Mouse (Mus musculus) left cerebral cortex, postnatal 25 days (tissue): ENCODE data around the gene Sfxn3. TPM values are rescaled to one million over a fixed set of nuclear protein-coding genes. Genes with fewer than 3 reads are reported as not detected.
A peak's percentile ranks its signal among the peaks of the same experiment; 100 is the strongest.

ENCODE experiments used
- DNase-seq, 2 experiments: peaks; one replicate each; pipeline ENCODE4 v3.0.0; 2022; ENCODE audit warnings: low spot score in 2 of 2, mixed read lengths in 1 of 2
- intact Hi-C: fragments of 180-260 bp; cut with DNase I; formaldehyde crosslinking; loops from one replicate; pipeline ENCODE4 v1.15.1; 2025
- total RNA-seq, 2 experiments: library from RNA; stranded (reverse); gene quantifications; 2 replicates each; pipeline ENCODE4 v1.2.3; 2021

Sfxn3 gene
- total RNA-seq, 2 experiments from 2014 or later: 107 to 129 TPM

GRCm38 (mm10) chr19:45067758-45068510 is 20.6 kb downstream of the Sfxn3 start:
- DNase-seq: no peak
- intact Hi-C loops: no loop called here

GRCm38 (mm10) chr19:45073871-45074542 is 26.7 kb downstream of the Sfxn3 start:
- intact Hi-C loops: loop anchor here (1.0 to 10.0 kb wide), 2 partner anchors 16 to 319 kb away; partner anchors contain the start of gene Pax2

GRCm38 (mm10) chr19:45074580-45075322 is 27.4 kb downstream of the Sfxn3 start, which contains the start of gene Kazald1:
Gene Kazald1, plus strand, starts transcription at chr19:45075241.
- DNase-seq: peak; percentile 96
- intact Hi-C loops: loop anchor here (1.0 to 10.0 kb wide), 3 partner anchors 16 to 320 kb away; partner anchors contain the start of gene Pax2

More at GRCm38 (mm10) chr19:45073871-45074542, 26.7 kb downstream of the Sfxn3 start:
- DNase-seq: peak; percentile 70 to 74

GRCm38 (mm10) chr19:45075323-45076035 is 28.2 kb downstream of the Sfxn3 start:
- intact Hi-C loops: loop anchor here (2.0 to 10.0 kb wide), 3 partner anchors 85 to 321 kb away; partner anchors contain the start of gene Pax2
- DNase-seq: no peak

- no peak for DNase-seq
- intact Hi-C loops: loop anchor here (2.0 to 10.0 kb wide), 3 partner anchors 85 to 321 kb away; partner anchors contain the start of gene Pax2
Observed at GRCm38 (mm10) chr19:45076036-45076575, 28.8 kb downstream of the Sfxn3 start.

GRCm38 (mm10) chr19:45076586-45077510 is 29.5 kb downstream of the Sfxn3 start:
- DNase-seq: peak in 1 of 2 experiments; percentile 33
- intact Hi-C loops: loop anchor here (2.0 to 10.0 kb wide), 3 partner anchors 84 to 322 kb away; partner anchors contain the start of gene Pax2

- intact Hi-C loops: loop anchor here (2.0 to 10.0 kb wide), 3 partner anchors 83 to 323 kb away; partner anchors contain the start of gene Pax2
- no peak for DNase-seq
Observed at GRCm38 (mm10) chr19:45077742-45078645, 30.7 kb downstream of the Sfxn3 start.

GRCm38 (mm10) chr19:45078971-45079764 is 31.9 kb downstream of the Sfxn3 start:
- intact Hi-C loops: loop anchor here (5.0 to 10.0 kb wide), 2 partner anchors 153 to 324 kb away; partner anchors contain the start of gene Pax2

GRCm38 (mm10) chr19:45079769-45080515 is 32.6 kb downstream of the Sfxn3 start:
- peak; percentile 52 to 68 for DNase-seq

More at GRCm38 (mm10) chr19:45078971-45079764, 31.9 kb downstream of the Sfxn3 start:
- DNase-seq: no peak

GRCm38 (mm10) chr19:45080711-45081110 is 33.4 kb downstream of the Sfxn3 start:
- no peak for DNase-seq
- intact Hi-C loops: no loop called here

More at GRCm38 (mm10) chr19:45079769-45080515, 32.6 kb downstream of the Sfxn3 start:
- intact Hi-C loops: loop anchor here (5.0 to 10.0 kb wide), 2 partner anchors 152 to 325 kb away; partner anchors contain the start of gene Pax2

GRCm38 (mm10) chr19:45081279-45081678 is 34.0 kb downstream of the Sfxn3 start:
- DNase-seq: peak in 1 of 2 experiments; percentile 55
- intact Hi-C loops: no loop called here

GRCm38 (mm10) chr19:45081841-45082550 is 34.7 kb downstream of the Sfxn3 start:
- peak; percentile 35 to 42 for DNase-seq
- intact Hi-C loops: no loop called here

GRCm38 (mm10) chr19:45097868-45098267 is 50.6 kb downstream of the Sfxn3 start:
- intact Hi-C loops: no loop called here
- DNase-seq: no peak
